Mouse (Mus musculus): Measurements from ENCODE around the gene Ctnna3. TPM values are rescaled to one million over a fixed set of nuclear protein-coding genes. Genes with fewer than 3 reads are reported as not detected.

Gene Ctnna3
- total RNA-seq, 4 experiments from 2014 or later = 3.2 to 4.6 (median 4.0) TPM

GRCm38 (mm10) chr10:63899891-63900290 is 470.0 kb downstream of the Ctnna3 start:
- DNase-seq (ENCODE audit: low spot score in 2 of 2) = no peak

GRCm38 (mm10) chr10:63908878-63909277 is 479.0 kb downstream of the Ctnna3 start:
- DNase-seq (ENCODE audit: low spot score in 2 of 2) = no peak

DNA sequence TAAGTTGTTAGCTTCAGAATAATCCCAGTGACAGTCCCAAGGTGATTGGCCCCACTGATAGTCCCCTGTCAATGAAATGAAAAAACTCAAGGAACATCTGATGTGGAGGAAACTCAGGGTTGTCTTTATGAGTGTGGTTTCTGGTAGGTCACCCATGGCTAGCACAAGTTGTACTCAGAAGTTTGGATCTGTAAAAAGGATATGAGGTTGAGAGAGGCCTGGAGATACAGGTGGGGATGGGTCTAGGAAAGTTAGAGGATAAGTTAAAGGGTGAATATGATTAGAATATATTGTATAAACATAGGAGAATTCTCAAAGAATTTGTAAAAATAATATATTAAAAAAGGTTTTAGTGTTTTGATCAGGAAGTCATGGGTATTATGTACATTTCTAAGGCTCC is 497.4 kb downstream of the Ctnna3 start, which contains the start of gene Gm10118:
Gm10118 (minus strand) TSS at position 101 of the 400 bp plus-strand sequence.
- DNase-seq (ENCODE audit: low spot score in 2 of 2) = no peak

- DNase-seq (ENCODE audit: low spot score in 2 of 2) = no peak
Measured at GRCm38 (mm10) chr10:63933946-63934345, 504.0 kb downstream of the Ctnna3 start.

DNA sequence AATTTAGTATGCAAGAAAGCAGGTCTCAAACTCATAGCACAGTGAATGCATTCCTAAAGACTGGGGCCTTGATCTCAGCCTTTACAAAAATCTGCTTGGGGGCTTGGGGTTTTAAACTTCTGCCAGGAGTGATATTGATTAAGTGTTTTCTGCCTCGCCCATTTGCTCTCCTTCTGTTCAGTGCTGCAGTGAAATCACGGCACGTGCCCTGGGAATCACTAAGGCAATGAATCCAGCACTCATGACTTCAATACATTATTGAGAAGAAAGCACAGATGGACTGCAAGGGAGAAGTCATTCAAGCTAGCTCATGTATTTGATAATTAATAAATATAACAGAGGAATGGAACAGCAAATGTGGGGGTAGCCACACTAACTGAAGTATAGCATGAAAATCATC is 515.6 kb downstream of the Ctnna3 start:
- no peak for DNase-seq (ENCODE audit: low spot score in 2 of 2)

GRCm38 (mm10) chr10:63947266-63947665 is 517.4 kb downstream of the Ctnna3 start:
- DNase-seq (ENCODE audit: low spot score in 2 of 2) = peak in 1 of 2 experiments; percentile 35

DNA sequence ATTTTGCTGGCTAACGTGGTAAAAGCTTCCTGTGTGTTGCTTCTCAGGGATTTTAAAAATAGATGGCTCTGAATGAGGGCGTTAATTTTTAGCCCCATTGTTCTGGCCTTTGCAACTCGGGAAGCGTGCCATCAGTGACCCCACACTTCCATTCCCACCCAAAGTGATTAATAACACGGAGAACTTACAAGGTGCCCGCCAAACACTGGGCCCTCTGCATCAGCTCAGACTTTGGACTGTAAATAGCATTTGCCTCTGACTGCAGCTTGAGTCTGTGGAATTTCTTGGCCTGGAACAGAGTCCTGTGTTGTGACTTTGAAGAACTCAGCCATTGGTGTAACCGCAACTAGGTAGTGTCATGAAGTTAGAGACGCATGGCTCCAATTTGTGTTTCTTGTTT is 521.0 kb downstream of the Ctnna3 start:
- no peak for DNase-seq (ENCODE audit: low spot score in 2 of 2)

- no peak for DNase-seq (ENCODE audit: low spot score in 2 of 2)
Measured at GRCm38 (mm10) chr10:63951481-63951880, 521.6 kb downstream of the Ctnna3 start.

DNA sequence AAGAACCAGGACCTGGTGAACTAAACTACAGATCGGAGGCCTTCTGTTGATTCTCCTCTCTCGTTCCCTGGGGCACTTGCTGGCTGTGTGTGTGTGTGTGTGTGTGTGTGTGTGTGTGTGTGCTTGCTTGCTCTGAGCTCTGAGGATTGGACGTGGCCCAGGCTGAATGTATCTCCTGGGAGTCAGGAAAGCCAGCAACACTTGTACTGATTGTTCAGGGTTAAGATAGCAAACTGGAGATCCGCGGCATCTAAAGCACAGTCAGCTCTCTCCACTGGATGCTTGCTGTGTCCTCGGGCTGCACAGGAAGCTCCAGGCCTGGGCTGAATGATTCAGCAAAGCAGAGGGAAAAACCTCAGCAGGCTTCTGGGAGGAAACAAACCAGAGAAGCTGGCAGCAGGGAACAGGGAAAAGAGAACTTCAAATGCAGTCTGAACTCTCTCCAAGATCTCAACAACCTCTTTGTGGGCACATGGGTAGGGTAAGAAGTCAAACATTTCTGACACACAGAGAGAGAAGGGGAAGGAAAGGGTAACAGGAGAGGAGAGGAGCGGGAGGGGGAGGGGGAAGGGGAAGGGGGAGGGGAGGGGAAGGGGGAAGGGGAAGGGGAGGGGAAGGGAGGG is 524.5 kb downstream of the Ctnna3 start:
- peak in 1 of 2 experiments; percentile 12 for DNase-seq (ENCODE audit: low spot score in 2 of 2)

DNA sequence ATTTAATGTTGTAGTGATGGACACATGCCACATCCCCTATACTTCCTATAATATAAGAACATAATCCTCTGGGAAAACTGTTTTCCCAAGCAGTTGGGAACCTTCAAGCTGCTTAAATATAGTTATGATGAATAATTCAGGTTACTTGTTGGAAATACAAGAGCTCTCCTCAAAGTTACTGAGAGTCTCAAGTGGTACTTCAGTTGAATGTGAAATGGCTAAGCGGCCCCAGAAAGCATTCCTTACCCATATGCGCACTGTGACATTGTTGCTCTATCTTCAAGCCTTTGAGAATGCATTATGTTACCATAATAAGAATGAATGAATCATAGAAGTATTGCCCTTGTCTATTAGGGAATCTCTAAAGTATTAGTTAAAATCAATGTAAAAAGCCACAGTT is 542.4 kb downstream of the Ctnna3 start:
- no peak for DNase-seq (ENCODE audit: low spot score in 2 of 2)

GRCm38 (mm10) chr10:63978101-63978500 is 548.2 kb downstream of the Ctnna3 start:
- DNase-seq (ENCODE audit: low spot score in 2 of 2) = no peak

- DNase-seq (ENCODE audit: low spot score in 2 of 2) = no peak
Measured at GRCm38 (mm10) chr10:63978535-63978934, 548.6 kb downstream of the Ctnna3 start.

DNA sequence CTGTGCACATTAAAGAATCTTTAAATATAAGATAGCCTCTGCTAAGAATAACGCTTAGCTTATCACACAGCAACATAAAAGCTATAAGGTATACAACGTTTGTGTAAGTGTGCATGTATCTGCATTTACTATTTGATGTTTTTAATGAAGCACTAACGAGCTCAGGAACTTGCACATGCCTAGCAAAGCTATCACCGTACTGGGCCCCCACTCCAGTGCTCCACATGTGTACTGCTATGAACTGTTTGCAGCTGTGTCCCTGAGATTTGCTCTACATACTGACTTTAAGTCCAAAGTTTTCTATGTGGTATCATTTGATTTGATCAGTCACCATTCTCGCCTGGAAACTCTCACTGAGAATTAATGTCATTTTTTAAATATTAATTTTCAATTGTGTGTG is 549.1 kb downstream of the Ctnna3 start:
- no peak for DNase-seq (ENCODE audit: low spot score in 2 of 2)

DNA sequence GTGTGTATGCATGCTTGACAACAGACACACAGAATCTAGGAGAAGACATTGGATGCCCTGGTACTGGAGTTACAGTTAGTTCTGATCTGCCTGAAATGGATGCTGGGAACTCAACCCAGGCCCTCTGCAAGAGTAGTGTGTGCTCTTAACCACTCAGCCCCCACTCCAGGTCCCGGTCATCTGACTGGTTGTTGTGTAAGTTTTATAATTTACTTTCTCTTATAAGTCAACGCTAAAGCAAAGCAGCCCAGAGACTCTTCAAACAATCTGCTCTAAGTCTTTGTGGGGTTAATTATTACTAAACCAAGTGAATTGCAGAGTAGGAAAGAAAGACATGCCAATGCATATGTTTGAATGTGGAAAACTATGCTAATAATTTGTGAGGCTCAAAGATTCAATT is 549.5 kb downstream of the Ctnna3 start:
- no peak for DNase-seq (ENCODE audit: low spot score in 2 of 2)

DNA sequence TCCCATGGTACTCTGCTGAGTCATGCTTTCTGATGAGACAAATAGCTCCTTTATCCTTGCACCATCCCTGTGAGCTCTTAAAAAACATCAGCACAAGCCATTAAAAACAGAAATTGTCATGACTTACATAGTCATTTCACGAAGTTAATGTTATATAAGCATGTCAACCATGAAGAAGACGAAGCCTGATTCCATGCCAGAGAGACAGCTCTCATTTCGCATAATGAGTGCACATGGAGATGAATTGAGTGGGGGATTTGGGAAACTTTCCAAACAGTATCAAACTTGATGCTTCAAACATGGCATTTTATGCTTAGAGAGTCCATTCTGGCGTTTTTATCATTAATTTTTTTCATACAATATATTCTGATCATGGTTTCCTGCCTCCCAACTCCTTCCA is 555.7 kb downstream of the Ctnna3 start:
- DNase-seq (ENCODE audit: low spot score in 2 of 2) = no peak

DNA sequence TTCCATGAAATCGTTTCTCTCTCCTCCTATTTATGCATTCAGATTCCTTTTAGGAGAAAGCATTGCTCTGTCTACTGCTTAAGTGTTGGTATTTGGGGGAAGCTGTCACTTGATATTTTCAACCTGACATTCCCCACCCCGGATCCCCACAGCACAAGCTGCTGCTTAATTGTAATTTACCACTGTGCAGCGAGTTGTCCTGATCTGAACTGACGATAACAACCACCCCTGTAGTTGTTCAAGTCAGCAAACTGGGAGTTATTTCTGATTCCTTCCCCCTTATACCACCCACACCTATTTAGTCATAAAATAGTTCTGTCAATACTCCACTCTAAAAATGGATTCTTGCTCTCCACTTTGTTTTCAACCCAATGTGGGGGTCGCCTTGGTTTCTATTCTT is 564.4 kb downstream of the Ctnna3 start:
- peak in 1 of 2 experiments; percentile 25 for DNase-seq (ENCODE audit: low spot score in 2 of 2)

GRCm38 (mm10) chr10:64001531-64001930 is 571.6 kb downstream of the Ctnna3 start:
- no peak for DNase-seq (ENCODE audit: low spot score in 2 of 2)

DNA sequence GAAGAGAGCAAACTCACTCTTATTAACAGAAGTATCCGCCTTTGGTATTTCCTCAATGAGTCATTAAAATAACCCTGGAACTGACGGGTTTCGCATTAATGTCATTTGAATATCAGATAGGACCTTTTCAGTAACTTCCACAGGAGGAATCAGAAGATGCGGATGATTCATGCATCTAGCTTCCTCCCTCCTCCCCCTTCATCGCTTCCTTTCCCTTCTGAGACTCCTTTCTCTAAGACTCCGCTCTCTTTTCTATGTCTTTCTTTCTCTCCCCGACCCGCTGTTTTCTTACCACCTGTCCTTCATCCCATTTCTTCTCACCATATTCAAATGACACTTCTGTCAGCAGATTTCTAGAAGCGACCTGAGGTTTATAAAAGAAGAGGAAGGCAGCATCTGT is 572.1 kb downstream of the Ctnna3 start:
- DNase-seq (ENCODE audit: low spot score in 2 of 2) = no peak

DNA sequence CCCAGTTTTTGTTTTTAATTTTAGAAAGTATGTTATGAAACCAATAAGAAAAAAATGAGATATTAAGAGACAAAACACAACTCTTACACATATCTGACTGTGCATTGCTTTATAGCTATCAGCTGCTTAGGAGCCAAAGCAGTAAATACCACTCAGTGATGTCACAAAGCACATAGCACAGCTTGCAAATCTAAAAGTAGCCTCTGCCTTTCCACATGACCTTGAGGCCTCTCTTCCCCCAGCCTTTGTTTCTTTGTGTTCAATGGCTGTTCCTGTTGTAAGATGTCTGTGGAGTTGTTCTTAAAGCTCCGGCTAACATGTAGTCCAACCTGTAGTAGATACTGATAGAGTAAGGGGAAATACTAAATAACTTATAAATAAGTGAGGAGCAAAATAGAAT is 590.4 kb downstream of the Ctnna3 start:
- DNase-seq (ENCODE audit: low spot score in 2 of 2) = no peak

DNA sequence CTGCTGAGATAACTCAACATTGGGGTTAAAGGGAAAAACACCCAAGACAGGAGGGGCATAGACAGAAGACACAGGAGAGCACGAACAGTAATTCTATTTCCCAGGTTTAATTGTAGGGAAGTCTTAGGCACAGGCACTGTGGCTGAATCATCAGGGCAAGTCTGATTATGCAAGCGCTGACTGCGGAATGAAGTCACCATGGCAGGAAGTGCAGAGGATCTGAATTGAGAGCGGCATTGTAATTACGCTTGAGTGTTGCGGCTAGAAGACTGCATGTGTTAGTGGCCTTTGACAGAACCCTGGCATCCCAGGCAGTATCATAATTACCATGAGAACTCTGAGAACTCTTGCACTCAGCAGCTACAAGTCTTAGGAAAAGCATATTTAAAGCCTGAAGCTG is 593.4 kb downstream of the Ctnna3 start:
- DNase-seq (ENCODE audit: low spot score in 2 of 2) = peak in 1 of 2 experiments; percentile 34

DNA sequence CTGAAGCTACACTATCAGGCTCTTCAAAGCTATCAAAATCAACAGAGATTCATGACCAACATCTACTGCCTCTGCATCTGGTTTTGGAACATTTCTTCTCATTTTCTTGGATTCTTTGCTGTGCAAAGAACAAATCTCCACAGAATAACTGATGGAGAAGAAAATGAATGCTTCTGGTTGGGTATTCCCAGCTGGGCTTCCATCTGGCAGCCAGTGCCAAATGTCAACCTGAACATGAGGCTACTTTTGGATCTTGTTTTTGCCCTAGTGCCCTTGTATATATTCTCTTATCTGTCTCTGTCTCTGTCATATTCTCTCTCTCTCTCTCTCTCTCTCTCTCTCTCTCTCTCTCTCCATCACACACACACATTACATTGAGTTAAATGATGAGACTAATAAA is 601.0 kb downstream of the Ctnna3 start:
- DNase-seq (ENCODE audit: low spot score in 2 of 2) = no peak

DNA sequence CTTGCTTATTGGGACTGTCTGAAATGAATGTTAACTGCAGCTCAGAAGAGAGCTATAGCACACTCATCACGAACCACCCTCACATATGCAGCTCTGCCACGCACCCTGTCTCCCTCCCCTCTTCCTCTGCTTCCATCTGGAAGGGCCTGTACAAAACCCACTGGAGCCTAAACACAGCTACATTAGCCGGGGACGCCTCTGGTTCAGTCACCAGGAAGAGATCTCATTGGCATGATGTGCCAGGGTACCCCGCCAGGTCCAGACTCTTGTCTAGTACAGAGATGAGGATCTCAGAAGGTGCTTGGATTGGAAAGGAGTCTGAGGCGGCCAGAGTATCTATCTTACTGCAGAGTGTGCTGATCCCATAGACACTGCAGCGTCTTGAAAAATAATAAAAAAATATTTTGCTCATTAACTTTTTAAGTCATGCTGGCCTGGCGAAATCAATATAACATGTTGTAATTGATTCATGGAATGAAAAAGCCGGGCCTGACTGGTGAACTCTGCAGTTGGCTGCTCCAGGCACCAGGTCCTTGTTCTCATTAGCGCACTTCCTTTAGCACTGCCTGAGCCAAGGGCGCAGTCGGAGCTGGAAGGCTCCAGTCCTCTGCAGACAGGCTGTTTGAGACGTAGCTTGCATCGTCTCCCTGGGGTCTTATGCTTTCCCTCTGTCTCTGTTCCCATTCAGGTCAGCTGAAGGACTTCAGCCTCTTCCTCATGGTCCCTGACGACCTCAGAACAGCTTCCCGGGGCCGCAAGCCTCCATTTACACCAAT is 610.0 kb downstream of the Ctnna3 start:
- peak in 1 of 2 experiments; percentile 45 for DNase-seq (ENCODE audit: low spot score in 2 of 2)

- no peak for DNase-seq (ENCODE audit: low spot score in 2 of 2)
Measured at GRCm38 (mm10) chr10:64041218-64041617, 611.3 kb downstream of the Ctnna3 start.

Measured in left cerebral cortex, adult 8-10 months (tissue).